Mouse (Mus musculus) liver, postnatal 0 days (tissue): ENCODE measurements at regions not wholly inside any gene's neighbourhood (a gene's known extent, or its start where the extent isn't known, plus 50 kb on each side); places are given as distances from the start of the nearest gene placed in this dataset.
A peak's percentile ranks its signal among the peaks of the same experiment; 100 is the strongest.

ENCODE experiments used
- CTCF ChIP-seq: sonication (generic); IDR thresholded peaks from 2 replicates; pipeline ENCODE4 v1.5.1; 2016; ENCODE audit warnings: antibody characterized with exemption, low read depth
- EP300 ChIP-seq: IDR thresholded peaks from 2 replicates; pipeline ENCODE4 v1.6.1; 2016; ENCODE audit warnings: antibody characterized with exemption, low read depth, mild to moderate bottlenecking

- no peak for TF ChIP-seq CTCF
- peak; percentile 69 for TF ChIP-seq EP300
Measured at GRCm38 (mm10) chr1:71808005-71808404, 155.0 kb upstream of the Fn1 start.
